Mouse (Mus musculus): ENCODE measurements at regions not wholly inside any gene's neighbourhood (a gene's known extent, or its start where the extent isn't known, plus 50 kb on each side); places are given as distances from the start of the nearest gene placed in this dataset.

DNA sequence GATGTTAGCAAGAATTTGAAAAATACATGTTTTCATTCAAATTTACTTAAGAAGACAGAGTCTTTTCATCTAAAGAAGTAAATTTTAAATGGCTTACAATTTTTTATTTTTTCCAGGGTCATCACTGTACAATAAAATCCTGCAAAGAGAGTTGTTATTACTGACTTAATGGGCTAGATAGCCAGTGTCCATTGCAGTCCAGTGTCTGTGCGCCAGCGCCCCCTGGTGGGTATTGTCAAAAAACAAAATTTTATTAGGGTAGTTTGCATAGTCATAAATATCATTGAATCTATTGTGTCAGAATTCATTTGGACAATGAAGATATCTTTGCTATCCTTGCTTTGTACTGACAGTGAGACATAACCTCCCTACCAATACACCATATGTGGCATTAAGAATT, 619.1 kb downstream of the Flrt2 start:
- Histone ChIP-seq H3K4me1 (ENCODE audit: control insufficient read depth, insufficient read depth, insufficient read length, low read length) (no peaks in the 10 kb centered on the region), H3K27me3 (ENCODE audit: control insufficient read depth, insufficient read depth, low read length) (no peaks in the 10 kb centered on the region), H3K36me3 (ENCODE audit: control insufficient read depth, insufficient read depth, low read length) (no peaks in the 10 kb centered on the region), H3K4me3 (ENCODE audit: low read depth, low read length) (no peak overlapping the region), H3K27ac (ENCODE audit: insufficient read depth, low read depth, low read length) (no peak overlapping the region)
- TF ChIP-seq POLR2A (IDR thresholded peaks at IDR 0.05; ENCODE audit: low read depth, low read length) (no peak), CTCF (IDR thresholded peaks at IDR 0.05; ENCODE audit: extremely low read depth, insufficient read length, insufficient replicate concordance, low read depth, low read length) (peak; percentile 31; the same call in 1 of the 2 replicates)
- 2% methylated on average over 2 of the region's 2 CpGs for WGBS

DNA sequence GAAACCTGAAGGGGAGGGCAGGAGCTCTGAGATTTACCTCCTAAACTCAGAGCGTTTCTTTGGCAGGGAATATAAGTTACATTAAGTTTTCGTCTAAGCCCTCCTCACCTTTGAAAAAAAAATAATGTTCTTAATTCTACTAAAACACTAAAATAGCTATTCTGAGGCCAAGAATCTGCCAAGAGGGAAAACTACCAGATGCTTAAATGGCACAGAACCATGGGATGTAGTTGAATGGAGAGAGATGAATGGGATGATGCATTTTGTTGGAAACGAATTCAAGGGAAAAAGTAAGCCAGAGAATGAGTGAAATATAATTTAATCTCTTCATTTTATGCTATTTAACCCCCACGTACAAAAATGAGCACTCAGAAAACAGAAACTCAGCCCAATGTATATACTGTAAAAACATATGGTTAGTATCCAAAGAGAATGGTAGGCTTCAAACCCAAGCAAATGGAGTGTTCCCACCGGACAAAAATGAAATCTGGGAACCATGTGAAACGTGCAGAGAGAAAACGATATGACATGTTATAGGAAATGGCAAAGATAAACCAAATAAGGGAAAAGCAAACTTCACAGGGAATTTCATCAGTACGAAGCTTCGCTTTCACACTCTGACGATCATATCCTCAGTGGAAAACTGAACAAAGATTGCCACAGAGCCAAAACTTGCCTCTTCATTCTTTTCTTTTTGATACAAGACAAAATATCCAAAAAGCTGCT, 631.2 kb downstream of the Flrt2 start:
- H3K27ac ChIP-seq (ENCODE audit: insufficient read depth, low read depth, low read length), result no peak overlapping the region
- TF ChIP-seq POLR2A (IDR thresholded peaks at IDR 0.05; ENCODE audit: low read depth, low read length), result no peak
- TF ChIP-seq CTCF (IDR thresholded peaks at IDR 0.05; ENCODE audit: extremely low read depth, insufficient read length, insufficient replicate concordance, low read depth, low read length), result no peak
- H3K27me3 ChIP-seq (ENCODE audit: control insufficient read depth, insufficient read depth, low read length), result no peaks in the 10 kb centered on the region
- no peaks in the 10 kb centered on the region for H3K4me1 ChIP-seq (ENCODE audit: control insufficient read depth, insufficient read depth, insufficient read length, low read length)
- WGBS, result 75% methylated on average over 10 of the region's 10 CpGs
- H3K36me3 ChIP-seq (ENCODE audit: control insufficient read depth, insufficient read depth, low read length), result no peaks in the 10 kb centered on the region
- H3K4me3 ChIP-seq (ENCODE audit: low read depth, low read length), result no peak overlapping the region

DNA sequence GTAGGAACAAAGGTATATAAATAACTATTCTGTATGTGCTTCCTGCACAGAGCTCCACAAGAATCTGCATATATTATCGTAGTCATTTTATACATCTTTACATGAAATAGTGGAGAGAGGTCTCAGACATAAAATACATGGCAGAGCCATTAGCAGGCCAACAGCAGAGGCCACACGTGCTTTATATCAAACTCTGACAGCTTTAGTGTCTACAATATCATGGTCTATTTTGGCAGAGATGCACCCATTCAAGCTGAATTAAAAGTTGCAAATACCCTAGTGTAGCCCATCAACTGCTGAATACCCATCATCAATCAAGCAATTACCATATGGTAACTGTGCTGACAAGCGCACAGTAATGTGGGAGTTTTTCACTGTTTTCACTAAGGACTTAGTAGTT, 659.1 kb downstream of the Flrt2 start:
- Histone ChIP-seq H3K4me3 (ENCODE audit: low read depth, low read length) (no peak overlapping the region), H3K4me1 (ENCODE audit: control insufficient read depth, insufficient read depth, insufficient read length, low read length) (no peaks in the 10 kb centered on the region), H3K36me3 (ENCODE audit: control insufficient read depth, insufficient read depth, low read length) (no peaks in the 10 kb centered on the region), H3K27me3 (ENCODE audit: control insufficient read depth, insufficient read depth, low read length) (no peaks in the 10 kb centered on the region), H3K27ac (ENCODE audit: insufficient read depth, low read depth, low read length) (no peak overlapping the region)
- TF ChIP-seq CTCF (IDR thresholded peaks at IDR 0.05; ENCODE audit: extremely low read depth, insufficient read length, insufficient replicate concordance, low read depth, low read length) (no peak), POLR2A (IDR thresholded peaks at IDR 0.05; ENCODE audit: low read depth, low read length) (no peak)
- 77% methylated on average over 3 of the region's 3 CpGs for WGBS

DNA sequence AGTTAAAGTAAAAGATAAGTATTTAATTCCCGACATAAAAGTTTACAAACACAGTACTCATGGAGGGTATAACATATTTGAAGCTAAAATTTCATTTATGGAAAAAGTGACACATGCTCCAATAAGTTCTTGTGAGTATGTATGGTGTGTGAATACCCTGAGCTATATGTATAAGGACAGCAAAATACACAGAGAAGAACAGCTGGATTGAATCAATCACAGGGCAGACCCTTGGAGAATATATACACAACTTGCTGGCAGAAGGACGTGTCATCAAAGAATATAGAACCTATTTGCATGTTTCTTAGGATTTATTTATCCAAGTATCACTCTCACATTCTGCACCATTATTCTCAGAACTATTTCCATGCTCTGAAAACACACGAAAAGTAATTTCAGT, 686.9 kb downstream of the Flrt2 start:
- H3K36me3 ChIP-seq (ENCODE audit: control insufficient read depth, insufficient read depth, low read length), result no peaks in the 10 kb centered on the region
- 71% methylated on average over 3 of the region's 3 CpGs for WGBS
- no peak overlapping the region for H3K27ac ChIP-seq (ENCODE audit: insufficient read depth, low read depth, low read length)
- H3K4me3 ChIP-seq (ENCODE audit: low read depth, low read length), result no peak overlapping the region
- TF ChIP-seq CTCF (IDR thresholded peaks at IDR 0.05; ENCODE audit: extremely low read depth, insufficient read length, insufficient replicate concordance, low read depth, low read length), result no peak
- no peak for TF ChIP-seq POLR2A (IDR thresholded peaks at IDR 0.05; ENCODE audit: low read depth, low read length)
- no peaks in the 10 kb centered on the region for H3K4me1 ChIP-seq (ENCODE audit: control insufficient read depth, insufficient read depth, insufficient read length, low read length)
- H3K27me3 ChIP-seq (ENCODE audit: control insufficient read depth, insufficient read depth, low read length), result no peaks in the 10 kb centered on the region

DNA sequence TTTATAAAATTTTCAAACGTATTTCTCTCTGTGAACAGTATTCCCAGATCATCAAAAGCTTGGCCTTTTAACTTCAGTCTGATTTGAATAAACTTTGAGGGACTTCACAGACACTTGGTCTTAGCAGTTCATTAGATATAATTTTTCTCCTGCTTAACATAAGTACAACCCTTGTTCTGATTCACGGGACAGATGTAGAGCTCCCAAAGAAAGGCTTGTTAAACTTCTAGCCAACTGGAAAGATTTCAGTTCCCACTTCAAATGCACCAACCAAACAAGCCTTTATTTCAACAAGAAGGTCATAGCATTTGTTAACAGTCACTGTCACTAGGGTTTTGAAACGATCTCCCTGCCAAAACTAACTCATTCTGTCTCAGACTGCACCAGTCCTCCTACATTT, 727.1 kb downstream of the Flrt2 start:
- Histone ChIP-seq H3K27ac (ENCODE audit: insufficient read depth, low read depth, low read length) (no peak overlapping the region), H3K36me3 (ENCODE audit: control insufficient read depth, insufficient read depth, low read length) (no peaks in the 10 kb centered on the region), H3K4me1 (ENCODE audit: control insufficient read depth, insufficient read depth, insufficient read length, low read length) (no peaks in the 10 kb centered on the region), H3K27me3 (ENCODE audit: control insufficient read depth, insufficient read depth, low read length) (no peaks in the 10 kb centered on the region), H3K4me3 (ENCODE audit: low read depth, low read length) (no peak overlapping the region)
- 44% methylated on average over 3 of the region's 3 CpGs for WGBS
- TF ChIP-seq CTCF (IDR thresholded peaks at IDR 0.05; ENCODE audit: extremely low read depth, insufficient read length, insufficient replicate concordance, low read depth, low read length) (no peak), POLR2A (IDR thresholded peaks at IDR 0.05; ENCODE audit: low read depth, low read length) (no peak)

DNA sequence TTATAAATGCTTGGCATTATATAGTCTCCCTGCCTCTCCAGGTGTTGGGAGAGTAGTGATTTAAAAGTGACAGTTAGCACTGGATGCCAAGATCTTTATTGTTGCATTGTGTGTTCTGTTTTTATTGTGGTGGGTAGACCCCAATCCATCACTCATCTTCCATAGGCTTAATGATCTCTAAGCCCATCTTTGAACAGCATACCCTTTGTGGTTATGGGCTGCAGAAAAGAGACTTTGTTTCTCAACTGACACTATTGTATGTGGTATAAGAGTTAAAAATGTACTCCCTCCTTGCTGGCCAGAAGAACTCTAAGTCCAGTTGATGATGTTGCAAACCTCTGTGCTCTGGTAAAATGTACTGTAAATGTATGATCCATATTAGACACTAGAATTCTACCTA, 727.5 kb downstream of the Flrt2 start:
- Histone ChIP-seq H3K4me3 (ENCODE audit: low read depth, low read length) (no peak overlapping the region), H3K4me1 (ENCODE audit: control insufficient read depth, insufficient read depth, insufficient read length, low read length) (no peaks in the 10 kb centered on the region), H3K27ac (ENCODE audit: insufficient read depth, low read depth, low read length) (no peak overlapping the region), H3K36me3 (ENCODE audit: control insufficient read depth, insufficient read depth, low read length) (no peaks in the 10 kb centered on the region), H3K27me3 (ENCODE audit: control insufficient read depth, insufficient read depth, low read length) (no peaks in the 10 kb centered on the region)
- TF ChIP-seq POLR2A (IDR thresholded peaks at IDR 0.05; ENCODE audit: low read depth, low read length), result no peak
- TF ChIP-seq CTCF (IDR thresholded peaks at IDR 0.05; ENCODE audit: extremely low read depth, insufficient read length, insufficient replicate concordance, low read depth, low read length), result no peak

DNA sequence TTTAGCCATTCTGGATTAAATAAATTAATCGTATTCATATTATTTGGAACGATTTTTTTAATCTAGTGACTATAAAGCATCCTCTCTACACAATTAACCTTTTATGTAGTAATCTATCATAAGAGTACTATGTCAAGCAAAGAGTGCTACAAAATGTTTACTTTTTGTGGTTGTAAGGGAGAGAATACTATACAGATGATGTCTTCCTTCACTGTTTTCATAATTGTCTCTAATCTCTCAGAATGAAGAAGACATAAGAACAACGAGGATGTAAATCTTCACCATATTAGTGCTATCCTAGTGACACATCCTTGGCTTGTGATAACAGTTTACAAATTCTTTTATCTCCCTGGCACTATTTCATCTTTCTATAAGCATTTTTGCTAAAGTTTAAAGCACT, 735.6 kb downstream of the Flrt2 start:
- Histone ChIP-seq H3K4me1 (ENCODE audit: control insufficient read depth, insufficient read depth, insufficient read length, low read length) (no peaks in the 10 kb centered on the region), H3K4me3 (ENCODE audit: low read depth, low read length) (no peak overlapping the region), H3K27ac (ENCODE audit: insufficient read depth, low read depth, low read length) (no peak overlapping the region), H3K27me3 (ENCODE audit: control insufficient read depth, insufficient read depth, low read length) (no peaks in the 10 kb centered on the region), H3K36me3 (ENCODE audit: control insufficient read depth, insufficient read depth, low read length) (no peaks in the 10 kb centered on the region)
- no peak for TF ChIP-seq CTCF (IDR thresholded peaks at IDR 0.05; ENCODE audit: extremely low read depth, insufficient read length, insufficient replicate concordance, low read depth, low read length)
- no peak for TF ChIP-seq POLR2A (IDR thresholded peaks at IDR 0.05; ENCODE audit: low read depth, low read length)
- WGBS, result 58% methylated on average over 3 of the region's 3 CpGs

Measured in small intestine, adult 2 months (tissue).